Mouse (Mus musculus) embryo, embryonic 9.5 days (tissue): ENCODE results near the gene Nup214.
"Not testable (repeated sequence)": the region's sequence is repeated elsewhere in the genome, so short reads cannot be mapped to it uniquely, and the experiment has no call there.

Source experiments
- DNase-seq: peaks from one replicate; pipeline ENCODE4 v3.0.0-alpha.2; 2017; ENCODE audit errors: extremely low spot score

Gene Nup214

GRCm38 (mm10) chr2:31964191-31964590 lies 10.0 kb upstream of the Nup214 start:
- DNase-seq: no peak

- DNase-seq: peak; percentile 26
These were observed 9.1 kb upstream of the Nup214 start for GRCm38 (mm10) chr2:31965110-31965509.

GRCm38 (mm10) chr2:31966801-31967200 lies 7.4 kb upstream of the Nup214 start:
- DNase-seq: no peak

- no peak for DNase-seq
These were observed 1.6 kb upstream of the Nup214 start for GRCm38 (mm10) chr2:31972589-31972988.

GRCm38 (mm10) chr2:31974809-31975371 lies 654 bp downstream of the Nup214 start:
- no peak for DNase-seq

- DNase-seq: no peak
These were observed 13.5 kb downstream of the Nup214 start for GRCm38 (mm10) chr2:31987774-31988173.

- DNase-seq: no peak
These were observed 16.7 kb downstream of the Nup214 start for GRCm38 (mm10) chr2:31990961-31991360.

GRCm38 (mm10) chr2:31994896-31995295 lies 20.7 kb downstream of the Nup214 start:
- no peak for DNase-seq

- no peak for DNase-seq
These were observed 21.8 kb downstream of the Nup214 start for GRCm38 (mm10) chr2:31996060-31996459.

GRCm38 (mm10) chr2:31997539-31997938 lies 23.3 kb downstream of the Nup214 start:
- DNase-seq: no peak

GRCm38 (mm10) chr2:31998443-31998842 lies 24.2 kb downstream of the Nup214 start:
- no peak for DNase-seq

- no peak for DNase-seq
These were observed 34.1 kb downstream of the Nup214 start for GRCm38 (mm10) chr2:32008311-32008710.

- no peak for DNase-seq
These were observed 34.5 kb downstream of the Nup214 start for GRCm38 (mm10) chr2:32008716-32009115.

GRCm38 (mm10) chr2:32019704-32020103 lies 45.5 kb downstream of the Nup214 start:
- no peak for DNase-seq

- DNase-seq: no peak
These were observed 46.0 kb downstream of the Nup214 start for GRCm38 (mm10) chr2:32020229-32020628.

GRCm38 (mm10) chr2:32024372-32024771 lies 50.1 kb downstream of the Nup214 start:
- DNase-seq: no peak

- no peak for DNase-seq
These were observed 55.4 kb downstream of the Nup214 start for GRCm38 (mm10) chr2:32029636-32030035.

GRCm38 (mm10) chr2:32033436-32033835 lies 59.2 kb downstream of the Nup214 start:
- no peak for DNase-seq

- DNase-seq: no peak
These were observed 60.0 kb downstream of the Nup214 start for GRCm38 (mm10) chr2:32034206-32034605.

GRCm38 (mm10) chr2:32037279-32037858 lies 63.1 kb downstream of the Nup214 start:
- DNase-seq: no peak

GRCm38 (mm10) chr2:32038661-32039081 lies 64.4 kb downstream of the Nup214 start:
- DNase-seq: no peak

GRCm38 (mm10) chr2:32040646-32041045 lies 66.4 kb downstream of the Nup214 start:
- DNase-seq: not testable (repeated sequence)

GRCm38 (mm10) chr2:32041087-32041486 lies 66.9 kb downstream of the Nup214 start:
- no peak for DNase-seq

GRCm38 (mm10) chr2:32043836-32044235 lies 69.6 kb downstream of the Nup214 start:
- no peak for DNase-seq
